Mouse (Mus musculus): ENCODE data around the gene Pdilt. TPM values are rescaled to one million over a fixed set of nuclear protein-coding genes. Genes with fewer than 3 reads are reported as not detected.
A peak's percentile ranks its signal among the peaks of the same experiment; 100 is the strongest.

The Pdilt gene
- polyA plus RNA-seq, 1 experiment from 2014 or later, result 0.32 TPM

DNA sequence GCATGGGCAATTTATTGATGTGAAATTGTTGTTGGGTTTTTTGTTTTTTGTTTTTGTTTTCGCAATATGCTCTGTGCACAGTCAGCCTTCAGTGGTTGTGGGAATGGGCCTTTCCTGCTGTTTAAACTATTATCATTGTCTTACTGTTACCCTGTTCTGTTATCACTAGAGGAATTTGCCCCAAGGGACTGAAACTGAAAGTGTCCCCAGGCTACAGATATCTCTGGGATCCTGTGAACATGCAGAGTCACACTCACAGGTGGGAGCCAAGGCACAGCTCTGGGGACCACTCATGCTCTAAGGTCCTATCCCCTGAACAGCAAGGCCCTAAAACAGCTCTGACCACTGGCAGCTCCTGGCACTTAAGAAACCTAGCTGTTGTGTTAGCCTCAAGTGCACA lies 3.8 kb upstream of the Pdilt start:
- Histone ChIP-seq H3K27me3 (no peaks in the 10 kb centered on the region), H3K9ac (no peak overlapping the region), H3K4me1 (replicated peaks) (peaks cover 5% of the 10 kb centered on the region), H3K27ac (no peak overlapping the region), H3K36me3 (no peaks in the 10 kb centered on the region), H3K4me2 (no peak overlapping the region), H3K4me3 (no peak overlapping the region), H3K9me3 (no peaks in the 10 kb centered on the region)
- WGBS, result 94% methylated on average over 1 of the region's 1 CpGs
- no peak for ATAC-seq (ENCODE audit: low FRiP score)

GRCm38 (mm10) chr7:119526486-119526885 lies 3.2 kb upstream of the Pdilt start:
- WGBS, result 72% methylated on average over 13 of the region's 13 CpGs
- Histone ChIP-seq H3K4me2 (no peak overlapping the region), H3K9ac (0 out of 2 replicates have a peak overlapping the region, but pooled peaks have one; percentile 6)

DNA sequence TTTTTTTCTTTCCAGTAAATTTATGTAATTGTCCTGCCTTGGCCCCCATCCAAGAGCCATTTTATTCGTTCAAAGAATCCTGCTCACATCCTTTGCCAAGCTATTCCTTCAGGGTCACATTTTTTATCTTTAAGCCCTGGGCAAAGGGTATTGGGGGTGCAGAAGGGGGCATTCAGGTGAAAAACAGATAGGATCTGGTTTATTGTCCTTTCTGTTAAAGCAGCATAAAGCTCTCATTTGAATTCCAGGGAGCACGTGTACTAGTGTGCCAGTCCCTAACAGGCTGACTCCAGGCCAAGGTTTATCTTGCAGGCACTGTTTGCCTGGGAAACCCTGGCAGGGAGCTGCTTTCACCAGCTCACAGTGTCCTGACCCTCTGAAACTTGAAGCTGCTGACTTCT lies 2.6 kb upstream of the Pdilt start:
- Histone ChIP-seq H3K4me3 (no peak overlapping the region), H3K27ac (no peak overlapping the region), H3K4me1 (replicated peaks) (peaks cover 5% of the 10 kb centered on the region), H3K9ac (0 out of 2 replicates have a peak overlapping the region, but pooled peaks have one; percentile 6), H3K27me3 (no peaks in the 10 kb centered on the region), H3K9me3 (no peaks in the 10 kb centered on the region), H3K4me2 (no peak overlapping the region), H3K36me3 (no peaks in the 10 kb centered on the region)
- 42% methylated on average over 2 of the region's 2 CpGs for WGBS
- ATAC-seq (ENCODE audit: low FRiP score), result no peak

More at GRCm38 (mm10) chr7:119526486-119526885, 3.2 kb upstream of the Pdilt start:
- ATAC-seq (ENCODE audit: low FRiP score), result no peak
- Histone ChIP-seq H3K9me3 (no peaks in the 10 kb centered on the region), H3K27me3 (no peaks in the 10 kb centered on the region), H3K4me3 (no peak overlapping the region), H3K27ac (no peak overlapping the region), H3K4me1 (replicated peaks) (peaks cover 5% of the 10 kb centered on the region), H3K36me3 (no peaks in the 10 kb centered on the region)

- Histone ChIP-seq H3K4me2 (no peak overlapping the region), H3K36me3 (no peaks in the 10 kb centered on the region), H3K9ac (no peak overlapping the region), H3K9me3 (no peaks in the 10 kb centered on the region), H3K4me1 (replicated peaks) (peaks cover 5% of the 10 kb centered on the region), H3K27ac (no peak overlapping the region), H3K27me3 (0 out of 2 replicates have a peak, but pooled peaks cover 2% of the 10 kb centered on the region), H3K4me3 (no peak overlapping the region)
- 83% methylated on average over 1 of the region's 1 CpGs for WGBS
- no peak for ATAC-seq (ENCODE audit: low FRiP score)
Measured at GRCm38 (mm10) chr7:119522385-119522784, 904 bp downstream of the Pdilt start.

DNA sequence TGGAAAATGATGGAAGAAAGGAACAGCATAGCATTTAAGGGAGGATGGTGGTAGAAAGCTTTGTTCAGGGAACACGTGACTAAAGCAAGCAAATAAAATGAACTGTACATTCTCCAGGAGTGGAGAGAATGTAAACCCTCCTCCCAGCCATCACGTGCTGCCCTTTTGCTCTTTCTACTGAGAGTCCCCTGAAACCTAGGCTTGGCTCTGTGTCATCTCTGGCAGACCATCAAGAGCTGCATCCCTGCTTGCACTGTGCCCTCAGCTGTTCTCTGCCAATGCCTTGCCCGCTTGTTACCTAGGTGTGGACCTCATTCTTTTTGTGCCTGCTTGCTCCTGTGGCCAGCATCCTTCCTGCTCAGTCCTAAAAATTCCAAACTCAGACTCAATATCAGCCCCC lies 1.5 kb downstream of the Pdilt start:
- no peak overlapping the region for H3K4me2 ChIP-seq
- H3K36me3 ChIP-seq, result no peaks in the 10 kb centered on the region
- 0 out of 2 replicates have a peak, but pooled peaks cover 2% of the 10 kb centered on the region for H3K27me3 ChIP-seq
- H3K27ac ChIP-seq, result no peak overlapping the region
- H3K9ac ChIP-seq, result no peak overlapping the region
- no peak for ATAC-seq (ENCODE audit: low FRiP score)
- no peaks in the 10 kb centered on the region for H3K9me3 ChIP-seq
- WGBS, result 84% methylated on average over 3 of the region's 3 CpGs
- H3K4me1 ChIP-seq (replicated peaks), result peaks cover 5% of the 10 kb centered on the region
- no peak overlapping the region for H3K4me3 ChIP-seq

DNA sequence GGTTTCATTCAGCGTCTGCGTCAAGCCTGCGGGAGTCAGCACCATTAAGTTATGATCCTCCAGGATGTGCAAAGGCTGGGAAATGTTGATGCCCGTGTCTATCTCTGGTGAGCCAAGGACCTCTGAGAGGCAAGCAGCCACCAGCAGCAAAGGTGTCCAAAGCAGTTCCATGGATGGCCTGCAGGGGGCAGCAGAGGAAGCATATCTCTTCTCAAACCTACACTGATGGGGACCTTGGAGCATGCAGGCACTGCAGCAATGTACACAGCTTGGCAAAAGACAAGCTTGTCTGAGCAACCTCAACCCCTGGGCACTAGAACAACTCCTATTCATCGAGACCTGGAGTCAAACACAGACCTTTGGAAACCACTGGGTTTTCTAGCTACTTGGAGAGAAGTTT lies 3.6 kb downstream of the Pdilt start:
- H3K27me3 ChIP-seq, result 0 out of 2 replicates have a peak, but pooled peaks cover 9% of the 10 kb centered on the region
- 48% methylated on average over 5 of the region's 5 CpGs for WGBS
- no peak for ATAC-seq (ENCODE audit: low FRiP score)

GRCm38 (mm10) chr7:119519163-119519562 lies 4.1 kb downstream of the Pdilt start, which contains the start of gene Acsm5:
Gene Acsm5 (plus strand): TSS chr7:119519463.
- Histone ChIP-seq H3K9me3 (no peaks in the 10 kb centered on the region), H3K4me3 (no peak within 1 kb of the TSS), H3K36me3 (no peaks in the 10 kb centered on the region), H3K27me3 (0 out of 2 replicates have a peak, but pooled peaks cover 9% of the 10 kb centered on the region), H3K4me1 (replicated peaks) (no peaks in the 10 kb centered on the region), H3K9ac (no peak within 1 kb of the TSS), H3K27ac (no peak within 1 kb of the TSS), H3K4me2 (no peak within 1 kb of the TSS)
- no peak for ATAC-seq (ENCODE audit: low FRiP score)
- 72% methylated on average over 5 of the region's 5 CpGs for WGBS

More for the DNA sequence above, 3.6 kb downstream of the Pdilt start:
- Histone ChIP-seq H3K4me1 (replicated peaks) (no peaks in the 10 kb centered on the region), H3K9me3 (no peaks in the 10 kb centered on the region), H3K27ac (no peak overlapping the region), H3K36me3 (no peaks in the 10 kb centered on the region), H3K4me2 (no peak overlapping the region), H3K4me3 (no peak overlapping the region), H3K9ac (no peak overlapping the region)

GRCm38 (mm10) chr7:119516272-119516558 lies 7.1 kb downstream of the Pdilt start:
- H3K9ac ChIP-seq, result no peak overlapping the region
- H3K27ac ChIP-seq, result no peak overlapping the region
- whole genome bisulfite sequencing, result 84% methylated on average over 7 of the region's 7 CpGs
- no peaks in the 10 kb centered on the region for H3K36me3 ChIP-seq
- H3K27me3 ChIP-seq, result peaks cover 16% of the 10 kb centered on the region; the same call in 1 of the 2 replicates
- no peaks in the 10 kb centered on the region for H3K4me1 ChIP-seq (replicated peaks)
- no peak overlapping the region for H3K4me2 ChIP-seq
- H3K9me3 ChIP-seq, result no peaks in the 10 kb centered on the region
- no peak overlapping the region for H3K4me3 ChIP-seq
- ATAC-seq (ENCODE audit: low FRiP score), result no peak

DNA sequence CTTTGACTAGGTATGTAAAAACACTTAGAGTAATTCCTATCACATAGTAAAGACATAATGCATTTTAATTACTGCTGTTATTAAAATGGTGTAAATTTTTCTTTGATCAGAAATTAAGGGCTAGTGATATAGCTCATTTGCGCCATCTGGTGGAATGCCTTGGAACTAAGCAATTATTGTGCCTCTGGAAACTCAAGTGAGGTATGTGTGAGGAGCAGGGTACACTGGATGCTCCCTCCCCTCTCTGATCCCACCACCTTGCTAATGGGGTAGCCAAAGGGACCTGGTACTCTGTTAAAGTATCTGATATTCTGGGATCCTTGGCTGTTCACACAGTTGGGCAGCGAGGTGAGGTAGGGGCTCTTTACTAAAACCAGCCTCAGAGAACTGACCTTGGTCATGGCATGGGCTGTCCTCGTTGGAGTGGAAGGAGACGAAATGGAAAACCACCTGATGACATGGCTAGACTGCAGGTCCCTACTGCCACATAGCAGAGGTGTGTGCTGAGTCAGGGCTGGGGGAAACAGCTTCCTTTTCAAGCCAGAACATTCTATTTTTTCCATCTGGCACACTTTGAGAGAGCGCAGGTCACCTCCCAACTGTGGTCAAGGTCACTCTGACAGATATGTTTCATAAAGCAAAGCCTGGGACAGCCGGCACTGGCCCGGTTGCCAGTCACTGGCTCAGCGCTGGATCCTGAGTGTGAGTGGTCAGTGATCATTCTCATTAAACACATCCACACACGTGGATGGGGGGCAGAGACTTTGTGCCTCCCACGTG lies 7.6 kb downstream of the Pdilt start:
- ATAC-seq (ENCODE audit: low FRiP score), result 0 out of 2 replicates have a peak, but pooled peaks have one; percentile 57
- 74% methylated on average over 10 of the region's 10 CpGs for WGBS
- H3K4me3 ChIP-seq, result no peak overlapping the region
- H3K27ac ChIP-seq, result no peak overlapping the region
- no peak overlapping the region for H3K9ac ChIP-seq
- no peaks in the 10 kb centered on the region for H3K36me3 ChIP-seq
- no peaks in the 10 kb centered on the region for H3K4me1 ChIP-seq (replicated peaks)
- H3K4me2 ChIP-seq, result no peak overlapping the region
- H3K9me3 ChIP-seq, result no peaks in the 10 kb centered on the region
- H3K27me3 ChIP-seq, result peaks cover 16% of the 10 kb centered on the region; the same call in 1 of the 2 replicates

- no peak for ATAC-seq (ENCODE audit: low FRiP score)
Measured at GRCm38 (mm10) chr7:119513056-119513455, 10.2 kb downstream of the Pdilt start.

DNA sequence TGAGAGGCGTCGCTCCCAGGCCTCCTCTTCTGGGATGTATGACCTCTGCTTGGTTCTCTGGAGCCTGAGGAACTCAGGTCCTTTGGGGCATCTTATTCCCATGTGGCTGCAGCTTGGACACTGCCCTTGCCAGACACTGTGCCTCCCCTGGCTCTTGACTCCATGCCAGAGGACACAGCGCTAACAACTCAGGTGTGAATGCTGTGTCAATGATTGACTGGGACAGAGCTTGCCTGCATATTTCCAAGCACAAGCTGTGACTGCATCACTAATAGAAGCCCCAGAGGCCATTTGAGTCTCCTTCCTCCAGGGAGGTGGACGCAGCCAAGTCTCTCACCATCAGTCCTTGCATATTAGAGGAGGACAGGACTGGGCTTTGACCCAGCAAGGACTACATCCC lies 12.1 kb downstream of the Pdilt start:
- Histone ChIP-seq H3K36me3 (no peaks in the 10 kb centered on the region), H3K4me2 (no peak overlapping the region), H3K9ac (no peak overlapping the region), H3K4me3 (no peak overlapping the region), H3K27me3 (peaks cover 11% of the 10 kb centered on the region; the same call in 1 of the 2 replicates), H3K27ac (no peak overlapping the region), H3K4me1 (replicated peaks) (no peaks in the 10 kb centered on the region), H3K9me3 (no peaks in the 10 kb centered on the region)
- no peak for ATAC-seq (ENCODE audit: low FRiP score)
- WGBS, result 97% methylated on average over 4 of the region's 4 CpGs

More at GRCm38 (mm10) chr7:119513056-119513455, 10.2 kb downstream of the Pdilt start:
- peaks cover 16% of the 10 kb centered on the region; the same call in 1 of the 2 replicates for H3K27me3 ChIP-seq
- no peak overlapping the region for H3K27ac ChIP-seq
- H3K36me3 ChIP-seq, result no peaks in the 10 kb centered on the region
- 33% methylated on average over 7 of the region's 7 CpGs for WGBS
- no peak overlapping the region for H3K4me2 ChIP-seq
- no peak overlapping the region for H3K9ac ChIP-seq
- H3K9me3 ChIP-seq, result no peaks in the 10 kb centered on the region
- no peak overlapping the region for H3K4me3 ChIP-seq
- H3K4me1 ChIP-seq (replicated peaks), result no peaks in the 10 kb centered on the region

DNA sequence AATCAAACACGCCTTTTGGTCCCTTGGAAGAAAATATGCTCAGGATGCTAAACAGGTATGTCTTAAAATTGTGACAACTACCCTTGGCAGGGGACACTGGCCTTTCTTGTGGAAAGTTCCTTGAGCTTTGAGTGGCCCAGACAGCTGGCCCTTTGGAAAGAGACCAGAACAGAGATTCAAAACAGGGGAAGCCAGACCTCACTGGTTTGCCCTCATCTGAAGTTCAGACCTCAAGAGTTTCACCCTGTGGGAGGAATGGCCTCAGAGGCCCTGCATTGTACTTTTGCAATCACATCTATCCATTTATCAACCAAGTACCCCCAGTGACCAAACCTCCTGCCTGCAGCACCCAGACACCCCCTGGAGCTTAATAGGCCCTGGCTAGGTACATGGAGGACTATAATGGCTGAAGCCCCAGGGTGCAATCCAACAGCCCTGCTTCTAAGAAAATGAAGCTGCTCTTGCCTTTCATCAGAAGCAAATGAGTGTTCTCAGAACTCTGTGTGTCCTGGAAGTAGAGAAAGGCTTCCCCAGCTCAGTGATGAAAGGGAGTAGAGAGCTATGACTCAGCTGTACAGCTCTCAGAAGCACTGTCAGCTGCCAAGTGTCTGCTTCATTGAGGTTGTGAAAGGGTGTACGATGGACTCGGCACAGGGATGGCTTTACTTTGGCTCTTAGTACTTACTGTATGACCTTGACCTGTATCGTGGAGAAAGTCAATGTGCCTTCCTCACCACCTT lies 33.1 kb downstream of the Pdilt start:
- ATAC-seq (ENCODE audit: low FRiP score), result no peak

More for the DNA sequence above, 33.1 kb downstream of the Pdilt start:
- no peak overlapping the region for H3K4me2 ChIP-seq
- H3K36me3 ChIP-seq, result no peaks in the 10 kb centered on the region
- no peaks in the 10 kb centered on the region for H3K9me3 ChIP-seq
- no peak overlapping the region for H3K9ac ChIP-seq
- H3K4me3 ChIP-seq, result no peak overlapping the region
- WGBS, result 91% methylated on average over 4 of the region's 4 CpGs
- no peaks in the 10 kb centered on the region for H3K4me1 ChIP-seq (replicated peaks)
- H3K27me3 ChIP-seq, result no peaks in the 10 kb centered on the region
- no peak overlapping the region for H3K27ac ChIP-seq

Data from hindbrain, embryonic 13.5 days (tissue).